Mouse (Mus musculus) embryonic facial prominence, embryonic 12.5 days (tissue): ENCODE measurements at regions not wholly inside any gene's neighbourhood (a gene's known extent, or its start where the extent isn't known, plus 50 kb on each side); places are given as distances from the start of the nearest gene placed in this dataset.

Experiments
- ATAC-seq: fragments of 200-750 bp; cut with Nextera tagmentation; 2 replicates; pipeline ENCODE4 v1.8.0; 2017; ENCODE audit not compliant: insufficient number of reproducible peaks, insufficient read depth, low FRiP score, low TSS enrichment
- H3K27ac ChIP-seq: fragments of 300-500 bp; sonication (generic); 2 replicates; pipeline ENCODE4 v1.5.1; 2016; ENCODE audit warnings: mild to moderate bottlenecking
- H3K27me3 ChIP-seq: fragments of 300-500 bp; sonication (generic); 2 replicates; pipeline ENCODE4 v1.6.1; 2016; ENCODE audit warnings: mild to moderate bottlenecking, moderate library complexity
- H3K36me3 ChIP-seq: fragments of 300-500 bp; sonication (generic); 2 replicates; pipeline ENCODE4 v1.6.1; 2016; ENCODE audit warnings: mild to moderate bottlenecking
- H3K4me1 ChIP-seq: fragments of 300-500 bp; sonication (generic); 2 replicates; pipeline ENCODE4 v1.6.1; 2016
- H3K4me2 ChIP-seq: fragments of 300-500 bp; sonication (generic); replicated peaks from 2 replicates; pipeline ENCODE4 v1.6.1; 2016; ENCODE audit warnings: mild to moderate bottlenecking, moderate library complexity
- H3K4me3 ChIP-seq: fragments of 300-500 bp; sonication (generic); 2 replicates; pipeline ENCODE4 v1.5.1; 2016; ENCODE audit warnings: mild to moderate bottlenecking
- H3K9ac ChIP-seq: fragments of 300-500 bp; sonication (generic); 2 replicates; pipeline ENCODE4 v1.6.1; 2016; ENCODE audit warnings: mild to moderate bottlenecking, moderate library complexity
- H3K9me3 ChIP-seq: fragments of 300-500 bp; sonication (generic); 2 replicates; pipeline ENCODE4 v1.6.1; 2016; ENCODE audit warnings: mild to moderate bottlenecking, moderate library complexity
- WGBS: fragments of 180-500 bp; shearing (Covaris S2); methylation state at CpG from one replicate; pipeline ENCODE4 v1.1.7; 2016; 5-methylcytosine and 5-hydroxymethylcytosine counted together

DNA sequence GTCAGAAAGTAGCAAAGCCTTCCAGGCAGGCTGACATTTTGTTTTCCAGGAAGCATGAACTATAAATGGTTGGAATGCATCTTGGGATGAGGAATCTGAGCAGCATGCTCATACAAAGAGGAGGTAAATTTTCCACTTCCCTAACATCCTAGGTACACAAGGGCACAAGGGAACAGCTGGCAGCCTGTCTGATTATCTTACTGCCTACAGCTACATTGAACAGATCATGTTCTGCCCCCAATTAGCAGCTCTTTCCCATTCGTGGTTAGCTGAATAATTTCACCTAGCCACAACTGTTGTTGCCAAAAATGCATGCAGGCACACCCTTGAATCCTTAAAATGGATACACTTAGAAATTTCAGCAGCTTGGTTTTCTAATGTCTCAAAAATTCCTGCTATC is 239.5 kb downstream of the Col12a1 start:
- no peak for ATAC-seq
- H3K9ac ChIP-seq: no peak overlapping the region
- 3% methylated on average over 1 of the region's 1 CpGs for WGBS

DNA sequence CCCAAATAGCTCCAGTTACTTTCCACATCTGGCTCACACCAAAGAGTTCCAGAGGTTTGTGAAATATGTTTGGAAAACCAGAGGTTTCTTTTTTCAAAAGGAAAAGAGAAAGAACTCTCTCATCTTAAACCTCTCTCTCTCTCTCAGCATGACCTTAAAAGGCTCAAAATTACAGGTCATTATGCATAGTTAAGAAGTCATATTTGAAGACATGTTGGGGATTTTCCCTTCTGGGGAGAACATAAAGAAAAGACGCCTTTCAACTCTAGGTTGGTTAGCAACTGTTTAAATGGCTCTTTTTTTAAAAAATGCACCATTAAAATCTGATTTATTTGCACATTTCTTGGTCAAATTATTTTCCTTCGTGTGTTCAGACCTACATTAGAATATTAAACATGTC is 218.4 kb downstream of the Col12a1 start:
- no peak for ATAC-seq
- Histone ChIP-seq H3K4me3 (no peak overlapping the region), H3K9ac (no peak overlapping the region), H3K4me2 (no peak overlapping the region), H3K9me3 (no peaks in the 10 kb centered on the region), H3K4me1 (no peaks in the 10 kb centered on the region), H3K27me3 (no peaks in the 10 kb centered on the region), H3K27ac (no peak overlapping the region), H3K36me3 (no peaks in the 10 kb centered on the region)
- 51% methylated on average over 2 of the region's 2 CpGs for WGBS

More for the DNA sequence above, 239.5 kb downstream of the Col12a1 start:
- H3K27me3 ChIP-seq: no peaks in the 10 kb centered on the region
- no peak overlapping the region for H3K4me3 ChIP-seq
- H3K4me2 ChIP-seq: no peak overlapping the region
- no peaks in the 10 kb centered on the region for H3K36me3 ChIP-seq
- no peaks in the 10 kb centered on the region for H3K4me1 ChIP-seq
- no peaks in the 10 kb centered on the region for H3K9me3 ChIP-seq
- H3K27ac ChIP-seq: no peak overlapping the region

DNA sequence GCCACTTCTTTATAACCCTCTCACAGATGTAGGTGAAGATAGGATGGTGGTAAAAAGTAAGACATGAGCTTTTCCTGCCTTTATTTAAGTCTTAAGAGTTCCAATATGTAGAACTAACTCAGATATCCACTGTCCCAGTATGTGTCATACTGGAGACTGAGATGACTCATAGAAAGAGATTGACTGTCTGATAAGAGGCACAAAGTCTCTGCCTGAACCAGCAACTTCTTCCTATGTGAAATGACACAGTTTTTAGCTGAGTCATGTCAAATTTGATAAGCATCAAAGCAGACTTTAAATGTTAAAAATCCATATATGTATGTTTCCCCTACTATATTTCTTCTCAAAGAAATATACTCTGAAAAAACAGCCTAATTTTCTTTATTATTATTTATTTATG is 216.6 kb downstream of the Col12a1 start:
- Histone ChIP-seq H3K4me3 (no peak overlapping the region), H3K36me3 (no peaks in the 10 kb centered on the region), H3K4me1 (no peaks in the 10 kb centered on the region), H3K9ac (no peak overlapping the region), H3K27me3 (no peaks in the 10 kb centered on the region), H3K4me2 (no peak overlapping the region), H3K27ac (no peak overlapping the region), H3K9me3 (no peaks in the 10 kb centered on the region)
- no peak for ATAC-seq

DNA sequence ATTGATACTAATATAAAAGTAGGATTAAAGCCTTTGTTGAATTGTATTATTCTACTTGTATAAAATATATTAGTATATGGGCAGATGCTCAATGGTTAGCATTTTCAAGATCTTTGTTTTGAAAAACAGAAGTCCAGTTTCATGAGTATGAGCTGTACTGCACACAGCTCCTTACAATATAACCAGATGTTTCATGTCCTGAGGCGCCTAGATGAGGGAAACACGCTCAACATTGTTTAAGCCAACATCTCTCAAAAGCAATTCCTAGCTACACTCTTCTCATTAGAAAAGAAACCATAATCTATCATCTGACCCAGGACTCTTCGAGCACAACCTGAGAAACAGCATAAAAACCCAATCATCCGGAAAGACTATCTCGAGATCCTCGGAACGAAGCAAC is 202.2 kb downstream of the Col12a1 start:
- Histone ChIP-seq H3K27ac (no peak overlapping the region), H3K4me3 (no peak overlapping the region), H3K4me1 (no peaks in the 10 kb centered on the region), H3K27me3 (no peaks in the 10 kb centered on the region), H3K4me2 (no peak overlapping the region), H3K36me3 (no peaks in the 10 kb centered on the region), H3K9ac (no peak overlapping the region), H3K9me3 (no peaks in the 10 kb centered on the region)
- no peak for ATAC-seq
- 84% methylated on average over 7 of the region's 7 CpGs for WGBS

DNA sequence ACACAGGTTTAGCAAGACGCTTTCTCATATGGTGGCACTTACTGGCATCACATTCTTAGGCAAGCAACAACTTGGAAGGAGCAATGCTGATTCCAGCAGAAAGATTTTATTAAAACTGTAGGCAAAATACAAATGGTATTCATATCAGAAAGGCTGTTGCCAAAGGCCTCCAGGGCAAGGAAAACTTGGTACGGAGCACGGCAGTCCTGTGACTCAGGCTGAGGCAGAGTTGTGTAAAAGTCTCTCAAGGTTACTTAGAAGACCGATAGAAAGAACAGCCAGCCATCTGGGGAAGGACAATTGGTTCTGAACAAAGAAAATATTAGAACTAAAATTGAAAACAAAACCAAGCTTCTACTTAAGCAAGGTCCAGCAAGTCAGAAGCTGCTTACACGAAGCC is 201.2 kb downstream of the Col12a1 start:
- Histone ChIP-seq H3K36me3 (no peaks in the 10 kb centered on the region), H3K4me2 (no peak overlapping the region), H3K27me3 (no peaks in the 10 kb centered on the region), H3K9ac (no peak overlapping the region), H3K4me3 (no peak overlapping the region), H3K9me3 (no peaks in the 10 kb centered on the region), H3K27ac (no peak overlapping the region), H3K4me1 (no peaks in the 10 kb centered on the region)
- no peak for ATAC-seq
- 72% methylated on average over 5 of the region's 5 CpGs for WGBS

DNA sequence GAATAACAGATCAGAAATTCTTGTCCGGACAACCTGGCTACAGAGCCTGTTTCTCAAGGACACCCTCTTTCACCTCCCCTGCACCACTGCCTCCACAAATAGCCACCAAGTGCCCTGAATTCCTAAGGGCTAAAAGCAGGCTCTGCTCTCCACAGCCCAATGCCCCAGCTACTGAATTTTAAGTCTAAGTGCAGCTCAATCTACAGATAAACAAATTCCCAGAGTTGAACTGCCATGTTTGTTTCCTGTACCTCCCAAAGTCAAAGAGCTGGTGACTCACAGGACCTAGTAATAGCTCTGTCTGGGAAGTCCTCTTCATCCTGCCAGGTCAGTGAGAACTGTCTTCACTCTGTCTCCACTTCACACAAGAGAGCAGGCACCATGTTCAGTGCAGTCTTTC is 200.0 kb downstream of the Col12a1 start:
- Histone ChIP-seq H3K9ac (no peak overlapping the region), H3K4me3 (no peak overlapping the region), H3K4me1 (no peaks in the 10 kb centered on the region), H3K27me3 (no peaks in the 10 kb centered on the region), H3K9me3 (no peaks in the 10 kb centered on the region), H3K36me3 (no peaks in the 10 kb centered on the region), H3K27ac (no peak overlapping the region), H3K4me2 (no peak overlapping the region)
- WGBS: 72% methylated on average over 1 of the region's 1 CpGs
- ATAC-seq: no peak

DNA sequence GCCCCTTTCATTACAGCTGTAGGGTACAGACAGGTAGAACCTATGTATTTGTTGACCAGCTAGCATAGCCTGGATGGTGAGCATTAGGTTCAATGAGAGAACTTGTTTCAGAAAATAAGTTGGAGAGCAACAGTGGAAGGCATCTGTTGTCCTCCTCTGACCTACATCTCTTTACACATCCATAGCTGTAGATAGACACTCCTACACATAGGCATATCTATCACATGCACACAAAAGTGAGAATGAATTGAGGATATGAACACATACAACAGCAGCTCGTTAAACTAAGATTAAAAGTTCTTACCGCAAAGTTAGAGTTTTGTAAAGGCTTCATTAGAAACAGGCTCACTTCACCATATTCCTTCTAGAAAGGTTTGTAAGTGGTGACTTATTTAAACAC is 198.1 kb downstream of the Col12a1 start:
- H3K27ac ChIP-seq: no peak overlapping the region

DNA sequence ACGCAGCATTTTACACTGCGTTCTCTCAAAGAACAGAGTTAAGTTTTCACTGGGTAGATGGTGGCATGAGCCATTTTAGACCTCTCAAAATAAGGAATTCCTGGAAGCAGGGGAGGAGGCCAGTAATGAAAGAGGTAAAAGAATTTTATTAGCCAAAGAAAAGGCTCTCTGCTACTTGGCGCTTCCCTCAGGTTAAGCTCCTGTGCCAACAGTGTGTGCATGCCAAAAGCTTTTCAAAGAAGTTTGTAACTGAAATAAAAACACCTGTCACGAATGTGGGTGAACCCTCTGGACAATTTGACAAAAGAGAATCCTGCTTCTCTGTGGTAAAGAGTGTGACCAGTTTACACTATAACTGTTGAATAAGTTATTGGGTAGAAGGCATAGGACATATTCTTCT is 195.6 kb downstream of the Col12a1 start:
- 90% methylated on average over 4 of the region's 4 CpGs for WGBS

More for the DNA sequence above, 198.1 kb downstream of the Col12a1 start:
- Histone ChIP-seq H3K4me2 (no peak overlapping the region), H3K4me3 (no peak overlapping the region), H3K36me3 (no peaks in the 10 kb centered on the region), H3K9me3 (no peaks in the 10 kb centered on the region), H3K27me3 (no peaks in the 10 kb centered on the region), H3K4me1 (no peaks in the 10 kb centered on the region), H3K9ac (no peak overlapping the region)
- 86% methylated on average over 2 of the region's 2 CpGs for WGBS
- no peak for ATAC-seq

DNA sequence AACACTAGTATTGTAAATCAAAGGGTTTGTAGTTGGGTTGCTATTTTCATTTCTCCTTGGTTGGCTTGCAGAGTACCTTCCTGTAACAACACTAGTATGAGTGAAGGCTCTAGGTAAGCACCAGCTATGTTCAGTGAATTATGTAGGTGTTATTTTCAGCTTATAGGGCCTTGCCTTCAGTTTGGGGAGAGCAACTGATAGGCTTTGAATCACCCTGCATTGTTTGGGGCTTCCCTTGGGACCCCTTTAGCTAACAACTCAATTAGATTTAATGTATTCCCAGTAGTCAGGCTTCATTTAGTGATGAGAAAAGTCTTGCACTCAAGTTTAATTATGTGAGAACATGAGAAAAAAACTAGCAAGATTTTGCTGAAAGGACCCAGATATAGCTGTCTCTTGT is 193.6 kb downstream of the Col12a1 start:
- Histone ChIP-seq H3K36me3 (no peaks in the 10 kb centered on the region), H3K9ac (no peak overlapping the region), H3K4me2 (no peak overlapping the region), H3K27me3 (no peaks in the 10 kb centered on the region), H3K4me1 (peaks cover 3% of the 10 kb centered on the region; the same call in 1 of the 2 replicates), H3K27ac (no peak overlapping the region), H3K9me3 (no peaks in the 10 kb centered on the region), H3K4me3 (no peak overlapping the region)
- ATAC-seq: no peak

More for the DNA sequence above, 195.6 kb downstream of the Col12a1 start:
- Histone ChIP-seq H3K4me2 (no peak overlapping the region), H3K9me3 (no peaks in the 10 kb centered on the region), H3K36me3 (no peaks in the 10 kb centered on the region), H3K27ac (no peak overlapping the region), H3K4me1 (peaks cover 3% of the 10 kb centered on the region; the same call in 1 of the 2 replicates), H3K27me3 (no peaks in the 10 kb centered on the region), H3K4me3 (no peak overlapping the region), H3K9ac (no peak overlapping the region)
- ATAC-seq: no peak

DNA sequence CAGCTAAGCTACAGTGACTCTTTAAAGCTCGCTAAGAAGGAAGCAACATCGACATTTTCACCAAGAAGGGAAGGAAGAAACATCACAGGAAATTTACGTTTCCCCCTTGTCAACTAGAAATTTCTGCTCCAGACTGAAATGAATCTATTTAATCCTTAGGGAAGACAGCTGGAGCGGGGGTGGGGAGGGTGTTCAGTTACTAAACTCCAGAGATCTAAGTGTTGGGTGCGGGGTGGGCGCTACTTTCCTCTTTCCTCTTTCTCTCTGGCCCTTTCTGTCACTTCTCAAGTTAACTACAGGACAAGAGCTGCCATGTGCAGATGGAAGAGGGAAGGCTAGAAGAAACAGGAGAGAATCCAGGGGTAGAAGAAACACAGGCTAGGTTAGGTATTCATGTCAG is 192.2 kb downstream of the Col12a1 start:
- no peaks in the 10 kb centered on the region for H3K27me3 ChIP-seq

DNA sequence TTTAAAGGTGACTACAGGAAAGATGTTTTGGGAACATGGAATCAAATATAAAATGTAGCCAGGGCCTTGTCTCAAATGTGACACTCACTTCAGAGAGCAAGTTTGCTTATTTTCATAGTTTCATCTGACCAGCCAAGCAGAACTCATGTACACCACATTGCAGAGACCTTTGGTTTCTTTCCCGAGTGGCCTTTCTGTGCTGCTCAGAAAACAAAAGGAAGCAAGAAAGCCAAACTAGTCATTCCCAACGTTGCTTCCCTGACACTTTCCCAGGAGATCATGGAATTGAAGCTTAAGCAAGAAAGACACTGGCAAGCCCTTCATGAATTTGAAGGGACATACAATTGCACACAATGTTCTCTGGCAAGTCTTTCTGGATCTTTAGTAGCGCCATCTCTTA is 191.3 kb downstream of the Col12a1 start:
- Histone ChIP-seq H3K4me1 (peaks cover 3% of the 10 kb centered on the region; the same call in 1 of the 2 replicates), H3K36me3 (no peaks in the 10 kb centered on the region), H3K27me3 (no peaks in the 10 kb centered on the region), H3K27ac (no peak overlapping the region), H3K9ac (no peak overlapping the region), H3K4me3 (no peak overlapping the region), H3K4me2 (no peak overlapping the region), H3K9me3 (no peaks in the 10 kb centered on the region)
- 68% methylated on average over 3 of the region's 3 CpGs for WGBS
- ATAC-seq: no peak

More for the DNA sequence above, 192.2 kb downstream of the Col12a1 start:
- Histone ChIP-seq H3K9ac (no peak overlapping the region), H3K27ac (no peak overlapping the region), H3K9me3 (no peaks in the 10 kb centered on the region), H3K4me2 (no peak overlapping the region), H3K4me1 (peaks cover 3% of the 10 kb centered on the region; the same call in 1 of the 2 replicates), H3K36me3 (no peaks in the 10 kb centered on the region), H3K4me3 (no peak overlapping the region)
- no peak for ATAC-seq
- WGBS: 39% methylated on average over 6 of the region's 6 CpGs
